Mouse (Mus musculus): ENCODE results near the gene Lrrc42.

Gene Lrrc42

GRCm38 (mm10) chr4:107253125-107254091, at the start of gene Lrrc42, which contains the start of gene Hspb11:
TSS of gene Lrrc42 (minus strand) at chr4:107253532.
TSS of gene Hspb11 (plus strand) at chr4:107253593.
- DNase-seq: peak; percentile 97

DNA sequence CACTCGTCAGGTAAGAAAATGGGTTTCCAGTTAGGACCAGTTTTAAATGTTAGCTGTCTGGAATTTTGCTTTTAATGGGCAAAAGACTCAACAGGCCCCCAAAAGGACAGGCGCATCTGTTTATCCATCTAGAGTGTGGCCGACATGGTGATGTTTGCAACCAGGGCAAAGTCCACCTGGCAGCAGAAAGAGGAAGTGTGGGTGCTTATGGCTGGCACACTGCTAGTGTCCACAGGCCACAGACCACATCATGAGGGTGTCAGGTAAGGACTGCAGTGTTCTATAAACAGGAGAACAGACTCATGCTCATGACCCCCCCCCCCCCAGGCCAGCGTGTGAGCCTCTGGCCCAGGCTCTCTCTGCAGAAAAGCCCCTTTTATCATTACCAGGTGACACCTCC, 49.5 kb upstream of the Lrrc42 start:
- DNase-seq: no peak

- no peak for DNase-seq
Measured at GRCm38 (mm10) chr4:107302221-107302620, 48.9 kb upstream of the Lrrc42 start.

- DNase-seq: no peak
Measured at GRCm38 (mm10) chr4:107300902-107301555, 47.7 kb upstream of the Lrrc42 start.

GRCm38 (mm10) chr4:107300371-107300770, 47.0 kb upstream of the Lrrc42 start:
- DNase-seq: no peak

GRCm38 (mm10) chr4:107299779-107300340, 46.5 kb upstream of the Lrrc42 start:
- DNase-seq: no peak

DNA sequence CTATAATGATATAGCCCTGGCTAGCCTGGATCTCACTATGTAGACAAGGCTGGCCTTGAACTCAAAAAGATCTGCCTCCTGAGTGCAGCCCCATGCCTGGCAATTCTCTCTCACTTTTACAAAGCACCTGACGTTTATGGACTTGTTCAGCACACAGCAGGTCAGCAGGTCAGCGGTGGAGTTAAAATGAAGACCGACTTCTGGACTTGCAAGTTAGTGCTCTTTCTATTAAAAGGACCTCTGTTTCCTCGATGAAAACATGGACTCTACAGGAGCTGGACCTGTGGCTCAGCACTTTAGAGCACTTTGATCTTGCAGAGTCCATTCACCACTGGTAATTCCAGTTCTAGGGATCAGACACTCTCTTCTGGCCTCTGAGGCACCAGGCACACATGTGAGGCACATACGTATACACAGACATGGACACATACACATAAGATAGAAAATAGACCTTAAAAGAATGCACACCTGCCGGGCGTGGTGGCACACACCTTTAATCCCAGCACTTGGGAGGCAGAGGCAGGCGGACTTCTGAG, 44.8 kb upstream of the Lrrc42 start:
- no peak for DNase-seq

GRCm38 (mm10) chr4:107292273-107292662, 38.9 kb upstream of the Lrrc42 start:
- no peak for DNase-seq

- no peak for DNase-seq
Measured at GRCm38 (mm10) chr4:107291611-107292272, 38.4 kb upstream of the Lrrc42 start.

GRCm38 (mm10) chr4:107287517-107287916, 34.2 kb upstream of the Lrrc42 start:
- no peak for DNase-seq

DNA sequence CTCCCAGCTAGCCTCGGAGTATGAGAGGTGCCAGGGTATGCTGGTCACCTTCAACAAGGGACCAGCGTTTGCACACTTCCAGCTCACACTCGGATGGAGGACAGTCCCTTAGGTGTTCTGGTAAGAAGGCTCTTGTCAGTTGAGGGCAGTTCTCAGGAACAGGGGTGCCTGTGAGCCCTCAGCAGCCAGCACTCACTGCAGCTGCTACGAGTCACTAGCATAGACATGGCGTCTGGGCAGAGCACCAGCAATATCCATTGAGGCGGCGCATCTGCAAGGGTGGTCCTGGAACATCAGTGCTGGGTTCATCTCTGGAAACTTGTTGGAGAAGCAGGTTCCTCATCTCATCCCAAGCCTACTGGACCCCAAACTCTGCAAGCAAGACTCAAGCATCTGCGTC, 33.1 kb upstream of the Lrrc42 start:
- no peak for DNase-seq

DNA sequence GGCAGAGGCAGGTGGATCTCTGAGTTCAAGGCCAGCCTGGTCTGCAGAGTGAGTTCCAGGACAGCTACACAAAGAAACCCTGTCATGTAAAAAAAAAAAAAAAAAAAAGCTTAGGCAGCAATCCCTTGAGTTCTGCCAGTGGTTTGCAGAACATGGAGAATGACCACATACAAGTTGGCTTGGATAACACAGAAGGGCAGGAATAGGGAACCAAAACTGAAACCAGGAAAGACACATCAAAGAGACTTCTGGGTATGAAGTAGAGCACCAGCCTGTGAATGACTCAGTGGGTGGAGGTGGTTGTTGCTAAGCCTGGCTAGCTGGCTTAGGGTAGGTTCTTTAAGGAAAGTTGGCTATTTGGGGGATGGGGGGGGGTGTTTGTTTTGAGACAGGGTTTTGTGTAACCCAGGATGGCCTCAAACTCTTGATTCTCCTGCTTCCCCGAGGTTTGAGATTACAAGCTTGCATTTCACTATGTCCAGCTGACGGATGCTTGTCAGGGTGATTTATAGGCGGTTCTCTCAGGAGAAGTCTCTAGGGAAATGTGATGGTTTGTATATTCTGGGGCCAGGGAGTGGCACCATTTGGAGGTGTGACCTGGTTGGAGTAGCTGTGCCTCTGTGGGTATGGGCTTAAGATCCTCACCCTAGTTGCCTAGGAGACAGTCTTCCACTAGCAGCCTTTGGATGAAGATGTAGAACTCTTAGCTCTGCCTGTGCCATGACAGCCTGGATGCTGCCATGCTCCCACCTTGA, 32.3 kb upstream of the Lrrc42 start:
- DNase-seq: no peak

GRCm38 (mm10) chr4:107280843-107281475, 27.6 kb upstream of the Lrrc42 start:
- no peak for DNase-seq

- no peak for DNase-seq
Measured at GRCm38 (mm10) chr4:107278188-107278707, 24.9 kb upstream of the Lrrc42 start.

- DNase-seq: no peak
Measured at GRCm38 (mm10) chr4:107274511-107274910, 21.2 kb upstream of the Lrrc42 start.

DNA sequence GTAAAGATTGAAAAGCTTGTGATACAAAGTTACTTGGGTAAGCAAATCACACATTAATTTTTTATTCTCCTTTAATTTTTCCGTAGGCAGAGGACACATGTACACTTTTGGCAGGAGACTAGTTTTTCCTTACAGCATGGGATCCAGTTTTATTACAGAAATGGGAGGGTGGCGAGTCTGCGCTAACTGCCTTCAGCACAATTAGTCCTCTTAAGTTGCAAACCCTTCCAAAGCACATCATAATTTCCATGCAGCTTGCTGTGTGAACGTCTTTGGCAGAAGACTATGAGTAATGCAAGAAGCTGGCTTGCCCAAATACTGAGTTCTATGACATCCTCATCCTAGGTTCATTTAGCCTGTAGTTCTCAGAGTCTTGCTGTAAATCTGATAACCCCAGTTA, 20.4 kb upstream of the Lrrc42 start:
- no peak for DNase-seq

- DNase-seq: no peak
Measured at GRCm38 (mm10) chr4:107260001-107260400, 6.7 kb upstream of the Lrrc42 start.

- DNase-seq: no peak
Measured at GRCm38 (mm10) chr4:107254414-107254813, 1.1 kb upstream of the Lrrc42 start.

DNA sequence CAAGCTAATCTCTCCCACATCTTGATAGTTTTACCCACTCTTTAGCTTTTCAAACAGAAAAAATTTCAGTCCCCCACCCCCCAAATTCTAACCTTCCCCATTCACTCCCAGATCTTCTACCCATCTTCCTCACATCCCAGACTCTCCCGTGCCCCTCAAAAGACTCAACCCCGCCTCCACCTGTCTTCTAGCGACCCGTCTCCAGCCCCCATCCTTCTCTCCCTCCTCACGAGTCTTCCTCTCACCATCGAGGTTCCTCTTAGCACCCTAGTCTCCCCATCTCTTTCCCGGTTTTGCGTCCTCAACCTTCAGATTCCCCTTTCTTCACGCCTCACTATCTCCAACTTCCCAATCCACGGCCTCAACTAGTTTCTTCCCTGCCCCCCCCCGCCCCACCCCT, 810 bp downstream of the Lrrc42 start:
- DNase-seq: peak; percentile 56

GRCm38 (mm10) chr4:107250494-107250893, 2.8 kb downstream of the Lrrc42 start:
- DNase-seq: peak; percentile 33

DNA sequence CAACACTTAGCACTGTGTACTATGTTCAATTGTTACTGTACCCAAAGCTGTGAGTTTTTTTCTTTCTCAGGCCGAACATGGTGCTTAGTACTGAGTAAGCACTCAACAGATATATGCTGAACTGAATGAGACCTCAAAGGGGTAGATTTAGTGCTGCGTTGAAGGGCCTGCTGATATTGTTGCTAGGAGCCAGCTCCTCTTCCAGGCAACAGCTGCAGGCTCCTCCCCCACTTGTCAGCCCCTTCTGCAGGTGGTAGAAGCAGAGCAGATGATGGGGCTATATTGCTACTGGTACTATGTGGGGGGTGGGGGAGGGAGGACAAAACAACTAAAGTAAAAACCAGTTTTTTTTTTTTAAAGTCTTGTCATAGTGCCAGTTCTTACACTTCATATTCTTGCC, 3.9 kb downstream of the Lrrc42 start:
- DNase-seq: peak; percentile 13
